Mouse (Mus musculus): ENCODE results near the gene Gm12184. TPM values are rescaled to one million over a fixed set of nuclear protein-coding genes. Genes with fewer than 3 reads are reported as not detected.
A peak's percentile ranks its signal among the peaks of the same experiment; 100 is the strongest.

Gene Gm12184
- total RNA-seq, 1 experiment, result 12.2 TPM

DNA sequence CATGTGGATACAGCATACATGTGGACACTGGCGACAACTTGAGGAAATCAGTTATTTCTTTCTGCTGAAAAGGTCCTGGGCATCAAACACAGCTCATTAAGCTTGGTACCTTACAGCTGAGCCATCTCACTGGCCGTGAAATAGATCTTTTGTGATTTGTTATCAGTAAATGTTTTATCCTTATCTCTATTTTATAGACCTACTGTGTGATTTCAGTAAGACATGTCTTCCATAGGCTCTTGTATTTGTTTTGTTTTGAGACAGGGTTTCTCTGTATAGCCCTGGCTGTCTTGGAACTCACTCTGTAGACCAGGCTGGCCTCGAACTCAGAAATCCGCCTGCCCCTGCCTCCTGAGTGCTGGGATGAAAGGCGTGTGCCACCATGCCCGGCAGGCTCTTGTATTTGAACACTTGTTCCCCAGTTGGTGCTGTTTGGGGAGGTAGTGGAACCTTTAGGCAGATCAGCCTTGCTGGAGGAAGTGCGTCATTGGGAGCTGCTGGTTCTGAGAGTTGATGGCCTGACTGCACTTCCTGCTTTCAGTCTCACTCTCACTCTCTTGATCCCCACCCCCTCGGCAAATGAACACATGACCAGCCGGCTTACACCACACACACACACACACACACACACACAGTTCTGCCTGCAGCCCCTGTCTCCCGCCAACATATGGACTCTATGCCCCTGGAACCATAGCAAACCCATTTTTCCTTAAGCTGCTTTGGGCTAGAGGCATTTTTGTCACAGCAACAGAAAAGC, 38.8 kb downstream of the Gm12184 start:
- DNase-seq (ENCODE audit: low read depth, low spot score), result no peak
- peak overlapping the region; percentile 27 to 62; a peak in 3 of 4 replicates for H3K4me3 ChIP-seq (ENCODE audit: insufficient read depth in 1 of 2, low read depth in 1 of 2, low read length in 2 of 2, poor library complexity in 1 of 2, severe bottlenecking in 1 of 2)
- H3K9ac ChIP-seq (ENCODE audit: insufficient read depth, low read depth, low read length, poor library complexity, severe bottlenecking), result 0 out of 2 replicates have a peak overlapping the region, but pooled peaks have one; percentile 13
- in situ Hi-C loops (cut with MboI; ENCODE audit: low sequenced_read_pairs in 2 of 2, unreplicated experiment in 2 of 2), result loop anchor here (5.0 kb wide), 2 partner anchors 65 to 70 kb away; no protein-coding TSS in a partner anchor
- H3K27ac ChIP-seq (ENCODE audit: insufficient read depth, low read depth, low read length, poor library complexity, severe bottlenecking), result no peak overlapping the region
- H3K9me3 ChIP-seq (ENCODE audit: control insufficient read depth, insufficient read depth, low read depth, low read length), result no peaks in the 10 kb centered on the region
- no peaks in the 10 kb centered on the region for H3K36me3 ChIP-seq (ENCODE audit: control insufficient read depth, insufficient read depth, low read length, poor library complexity, severe bottlenecking)
- peaks cover 3 to 8% of the 10 kb centered on the region in 2 experiments; a peak in 2 of 4 replicates for H3K4me1 ChIP-seq (ENCODE audit: control insufficient read depth in 2 of 2, insufficient read depth in 2 of 2, low read length in 2 of 2, poor library complexity in 1 of 2)
- TF ChIP-seq CHD2 (IDR thresholded peaks at IDR 0.05; ENCODE audit: low read depth, low read length), result no peak

DNA sequence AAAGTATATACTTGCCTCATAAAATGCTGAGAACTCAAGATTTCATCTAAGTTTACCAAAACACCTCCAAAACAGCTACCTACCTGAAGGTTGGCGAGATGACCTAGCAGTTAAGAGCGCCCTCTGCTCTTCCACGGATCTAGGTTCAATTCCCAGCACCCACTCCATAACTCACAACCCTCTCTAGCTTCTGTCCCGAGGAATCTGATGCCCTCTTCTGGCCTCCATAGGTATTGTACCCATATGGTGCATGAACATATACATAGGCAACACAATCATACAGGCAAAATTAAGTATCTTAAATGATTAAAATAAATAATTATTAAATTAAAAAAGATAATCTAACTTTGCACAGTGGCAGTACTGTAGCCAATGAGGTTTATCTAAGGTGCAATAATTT, 44.2 kb downstream of the Gm12184 start:
- peaks cover 1 to 8% of the 10 kb centered on the region in 2 experiments; a peak in 3 of 4 replicates for H3K4me1 ChIP-seq (ENCODE audit: control insufficient read depth in 2 of 2, insufficient read depth in 2 of 2, low read length in 2 of 2, poor library complexity in 1 of 2)
- no peak overlapping the region for H3K27ac ChIP-seq (ENCODE audit: insufficient read depth, low read depth, low read length, poor library complexity, severe bottlenecking)
- in situ Hi-C loops (cut with MboI; ENCODE audit: low sequenced_read_pairs in 2 of 2, unreplicated experiment in 2 of 2), result no loop called here
- H3K9me3 ChIP-seq (ENCODE audit: control insufficient read depth, insufficient read depth, low read depth, low read length), result no peaks in the 10 kb centered on the region
- peak; percentile 39 for DNase-seq (ENCODE audit: low read depth, low spot score)
- H3K36me3 ChIP-seq (ENCODE audit: control insufficient read depth, insufficient read depth, low read length, poor library complexity, severe bottlenecking), result no peaks in the 10 kb centered on the region
- H3K4me3 ChIP-seq (ENCODE audit: insufficient read depth in 1 of 2, low read depth in 1 of 2, low read length in 2 of 2, poor library complexity in 1 of 2, severe bottlenecking in 1 of 2), result no peak overlapping the region
- H3K9ac ChIP-seq (ENCODE audit: insufficient read depth, low read depth, low read length, poor library complexity, severe bottlenecking), result no peak overlapping the region
- TF ChIP-seq ZC3H11A (IDR thresholded peaks at IDR 0.05; ENCODE audit: borderline replicate concordance, low read depth, low read length) (no peak), CHD2 (IDR thresholded peaks at IDR 0.05; ENCODE audit: low read depth, low read length) (no peak), MAFK (IDR thresholded peaks at IDR 0.05; ENCODE audit: insufficient read depth, low read depth, low read length) (no peak), ZNF384 (IDR thresholded peaks at IDR 0.05; ENCODE audit: low read depth, low read length) (no peak), HCFC1 (IDR thresholded peaks at IDR 0.05; ENCODE audit: borderline replicate concordance, insufficient read depth, low read length) (no peak)

DNA sequence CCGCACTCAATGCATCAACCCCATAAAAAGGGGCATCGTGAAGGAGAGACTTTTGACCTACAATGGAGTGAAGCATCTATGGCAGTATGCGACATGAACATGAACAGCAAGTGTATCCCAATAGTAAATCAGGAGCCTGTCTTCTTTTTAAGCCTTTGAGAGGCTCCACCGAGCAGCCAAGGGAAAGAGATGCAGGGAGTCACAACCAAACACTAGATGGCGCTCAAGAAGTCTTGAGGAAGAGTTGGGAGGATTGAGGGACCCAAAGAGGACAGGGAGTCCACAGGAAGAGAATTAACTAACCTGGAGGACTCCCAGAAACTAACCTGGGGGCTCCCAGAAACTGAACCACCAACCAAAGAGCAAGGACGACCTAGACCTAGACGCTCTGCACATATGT, 47.0 kb downstream of the Gm12184 start:
- in situ Hi-C loops (cut with MboI; ENCODE audit: low sequenced_read_pairs in 2 of 2, unreplicated experiment in 2 of 2), result loop anchor here in 1 of 2 experiments (10.0 kb wide), 1 partner anchor 325 kb away; no protein-coding TSS in a partner anchor
- H3K9ac ChIP-seq (ENCODE audit: insufficient read depth, low read depth, low read length, poor library complexity, severe bottlenecking), result no peak overlapping the region
- DNase-seq (ENCODE audit: low read depth, low spot score), result peak; percentile 81
- no peaks in the 10 kb centered on the region for H3K36me3 ChIP-seq (ENCODE audit: control insufficient read depth, insufficient read depth, low read length, poor library complexity, severe bottlenecking)
- no peak for TF ChIP-seq ZC3H11A (IDR thresholded peaks at IDR 0.05; ENCODE audit: borderline replicate concordance, low read depth, low read length)
- TF ChIP-seq ZNF384 (IDR thresholded peaks at IDR 0.05; ENCODE audit: low read depth, low read length), result no peak
- 0 out of 2 replicates have a peak, but pooled peaks have one; percentile 26 for TF ChIP-seq HCFC1 (IDR thresholded peaks at IDR 0.05; ENCODE audit: borderline replicate concordance, insufficient read depth, low read length)
- H3K4me1 ChIP-seq (ENCODE audit: control insufficient read depth in 2 of 2, insufficient read depth in 2 of 2, low read length in 2 of 2, poor library complexity in 1 of 2), result peaks cover 1 to 12% of the 10 kb centered on the region in 2 experiments; a peak in 3 of 4 replicates
- no peaks in the 10 kb centered on the region for H3K9me3 ChIP-seq (ENCODE audit: control insufficient read depth, insufficient read depth, low read depth, low read length)
- peak overlapping the region; percentile 29 to 73; a peak in 3 of 4 replicates for H3K4me3 ChIP-seq (ENCODE audit: insufficient read depth in 1 of 2, low read depth in 1 of 2, low read length in 2 of 2, poor library complexity in 1 of 2, severe bottlenecking in 1 of 2)
- H3K27ac ChIP-seq (ENCODE audit: insufficient read depth, low read depth, low read length, poor library complexity, severe bottlenecking), result no peak overlapping the region

DNA sequence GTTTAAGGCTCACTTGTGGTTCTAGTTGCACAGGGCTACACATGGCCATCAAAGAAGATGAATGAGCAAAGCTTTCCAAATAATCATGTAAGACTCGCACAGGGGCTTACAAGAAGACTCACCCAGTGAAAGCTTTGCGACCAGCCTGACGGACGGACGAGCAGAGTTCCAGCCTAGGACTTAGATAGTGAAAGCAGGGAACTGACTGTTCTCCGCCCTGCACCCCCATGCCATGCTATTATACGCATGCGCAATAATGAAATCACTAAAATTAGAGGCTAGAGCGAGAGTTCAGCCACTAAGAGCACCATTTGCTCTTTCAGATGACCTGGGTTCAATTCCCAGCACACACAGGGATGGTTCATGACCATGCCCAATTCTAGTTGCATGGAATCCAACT, 49.2 kb downstream of the Gm12184 start:
- Histone ChIP-seq H3K9me3 (ENCODE audit: control insufficient read depth, insufficient read depth, low read depth, low read length) (no peaks in the 10 kb centered on the region), H3K9ac (ENCODE audit: insufficient read depth, low read depth, low read length, poor library complexity, severe bottlenecking) (no peak overlapping the region), H3K4me1 (ENCODE audit: control insufficient read depth in 2 of 2, insufficient read depth in 2 of 2, low read length in 2 of 2, poor library complexity in 1 of 2) (peaks cover 1 to 9% of the 10 kb centered on the region in 2 experiments; a peak in 3 of 4 replicates), H3K36me3 (ENCODE audit: control insufficient read depth, insufficient read depth, low read length, poor library complexity, severe bottlenecking) (no peaks in the 10 kb centered on the region), H3K4me3 (ENCODE audit: insufficient read depth in 1 of 2, low read depth in 1 of 2, low read length in 2 of 2, poor library complexity in 1 of 2, severe bottlenecking in 1 of 2) (no peak overlapping the region), H3K27ac (ENCODE audit: insufficient read depth, low read depth, low read length, poor library complexity, severe bottlenecking) (no peak overlapping the region)
- in situ Hi-C loops (cut with MboI; ENCODE audit: low sequenced_read_pairs in 2 of 2, unreplicated experiment in 2 of 2), result loop anchor here in 1 of 2 experiments (10.0 kb wide), 1 partner anchor 327 kb away; no protein-coding TSS in a partner anchor
- no peak for DNase-seq (ENCODE audit: low read depth, low spot score)
- no peak for TF ChIP-seq CHD2 (IDR thresholded peaks at IDR 0.05; ENCODE audit: low read depth, low read length)
- no peak for TF ChIP-seq HCFC1 (IDR thresholded peaks at IDR 0.05; ENCODE audit: borderline replicate concordance, insufficient read depth, low read length)
- TF ChIP-seq ZC3H11A (IDR thresholded peaks at IDR 0.05; ENCODE audit: borderline replicate concordance, low read depth, low read length), result no peak
- no peak for TF ChIP-seq ZNF384 (IDR thresholded peaks at IDR 0.05; ENCODE audit: low read depth, low read length)
- TF ChIP-seq MAFK (IDR thresholded peaks at IDR 0.05; ENCODE audit: insufficient read depth, low read depth, low read length), result no peak

Data from ES-E14 (cell line).